Mouse (Mus musculus) cerebellum, adult 9-11 months (tissue): Measurements from ENCODE around the gene Mocs2.

Experiments used
- DNase-seq: peaks from one replicate; pipeline ENCODE4 v3.0.0; 2022

Gene Mocs2

DNA sequence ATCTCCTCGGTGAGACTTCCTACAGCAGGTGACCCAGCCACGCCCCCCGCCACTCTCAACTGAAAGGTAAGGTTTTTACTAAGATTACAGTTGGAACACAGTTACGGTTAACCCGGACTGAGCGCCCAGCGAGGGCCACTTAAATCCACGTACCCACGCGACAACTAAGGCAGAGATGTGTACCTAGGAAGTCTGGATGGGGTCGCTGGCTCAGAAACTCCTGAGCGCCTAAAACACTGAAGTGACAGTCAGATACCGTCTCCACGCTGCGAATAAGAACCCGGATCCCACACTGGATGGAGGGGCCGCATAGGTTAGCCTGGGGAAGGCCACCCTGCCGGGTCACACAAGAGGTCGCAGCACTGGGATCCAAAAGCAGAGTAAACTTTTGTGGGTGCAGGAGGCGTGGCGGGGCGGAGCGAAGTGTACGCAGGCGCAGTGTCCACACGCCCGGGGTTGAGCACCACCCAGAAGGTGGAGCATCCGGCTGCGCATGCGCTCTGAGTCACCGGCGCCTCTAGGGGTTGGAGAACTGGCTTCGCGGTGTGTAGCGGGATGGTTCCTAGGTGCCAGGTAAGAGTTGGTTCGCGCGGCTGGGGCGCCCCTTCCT, at the start of gene Mocs2:
Mocs2 (plus strand) TSS at position 486 of the 610 bp plus-strand sequence.
- DNase-seq, result peak; percentile 90

DNA sequence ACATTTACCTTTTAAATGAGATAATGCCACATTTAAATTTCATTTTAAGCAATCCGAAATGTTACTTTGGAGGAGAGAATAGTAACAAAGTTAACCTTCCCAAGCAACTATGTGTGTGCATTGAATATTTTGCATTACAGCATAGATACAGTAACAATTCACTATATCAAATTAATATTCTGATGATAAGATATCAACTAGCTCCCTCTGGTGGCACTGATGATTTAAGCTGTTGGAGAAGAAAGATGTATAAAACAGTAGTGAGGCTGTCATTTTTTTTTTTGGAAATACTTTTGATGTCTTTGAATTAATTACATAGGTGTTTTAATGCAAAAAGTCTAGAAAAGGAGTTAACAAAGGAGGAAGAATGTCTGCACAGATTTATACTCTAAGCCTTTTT, 26.5 kb upstream of the Mocs2 start:
- no peak for DNase-seq

DNA sequence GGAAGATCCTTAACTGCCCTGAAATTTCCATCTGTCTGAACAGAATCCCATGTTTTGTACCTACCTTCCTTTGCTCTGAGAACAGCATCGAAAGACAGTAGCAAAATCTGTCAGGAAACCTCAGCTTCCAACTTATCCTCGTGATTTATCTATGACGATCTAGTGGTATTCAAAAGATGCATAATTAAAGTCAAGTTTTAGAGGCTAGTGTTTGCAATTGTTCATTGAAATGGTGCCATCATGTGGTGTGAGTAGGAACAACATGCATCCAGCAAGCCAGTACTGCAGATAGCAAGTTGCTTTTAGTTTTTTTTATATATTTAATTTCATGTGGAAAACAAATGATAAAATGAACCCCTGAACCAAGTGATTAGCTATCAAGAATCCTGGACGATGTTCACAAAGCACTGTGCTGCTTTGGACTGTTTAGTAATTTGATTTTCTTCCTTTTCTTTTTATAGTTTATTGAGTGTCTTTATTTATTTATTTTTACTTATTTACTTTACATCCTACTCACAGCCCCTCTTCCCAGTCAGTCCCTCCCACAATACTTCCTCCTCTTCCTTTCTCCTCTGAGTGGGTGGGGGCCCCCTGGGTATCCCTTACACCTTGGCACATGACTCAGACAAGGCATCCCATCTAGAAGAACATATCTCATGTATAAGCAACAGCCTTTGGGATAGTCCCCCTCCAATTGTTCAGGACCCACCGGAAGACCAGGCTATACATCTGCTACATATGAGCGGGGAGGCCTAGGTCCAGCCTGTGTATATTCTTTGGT, 24.6 kb upstream of the Mocs2 start:
- peak; percentile 24 for DNase-seq

DNA sequence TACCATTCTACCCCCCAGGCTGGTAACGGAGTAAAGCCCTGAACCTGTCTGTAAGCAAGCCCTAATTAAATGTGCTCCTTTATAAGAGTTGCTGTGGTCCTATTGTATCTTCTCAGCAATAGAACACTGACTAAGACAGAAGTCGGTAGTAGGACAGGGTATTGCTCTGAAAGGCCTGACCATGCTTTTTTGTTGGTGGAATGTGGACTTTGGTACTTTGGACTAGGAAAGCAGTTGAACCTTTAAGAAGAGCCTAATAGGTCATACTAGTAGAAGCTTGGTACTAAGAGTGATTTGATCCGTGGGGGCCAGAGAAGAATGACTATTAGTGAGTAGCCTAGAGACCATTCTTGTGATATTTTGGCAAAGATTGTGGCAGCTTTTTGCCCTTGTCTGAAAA, 16.2 kb upstream of the Mocs2 start:
- DNase-seq, result no peak

DNA sequence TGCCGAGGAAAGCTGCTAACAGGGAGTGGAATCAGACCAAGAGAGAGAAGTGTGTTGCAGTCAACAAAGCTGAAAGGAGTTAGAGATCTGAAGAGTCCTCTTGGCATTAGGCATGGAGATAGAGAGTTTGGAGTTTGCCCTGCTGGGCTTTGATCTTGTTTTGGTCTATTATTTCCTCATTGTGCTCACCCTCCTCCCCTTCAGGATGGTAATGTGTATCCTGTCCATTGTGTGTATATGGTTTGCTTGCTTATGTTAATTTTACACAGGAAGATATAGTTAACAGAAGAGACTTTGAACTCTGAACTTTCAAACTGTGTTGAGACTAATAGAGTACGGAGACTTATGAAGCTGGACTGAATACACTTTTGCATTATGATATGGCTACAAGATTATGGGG, 15.1 kb upstream of the Mocs2 start:
- DNase-seq, result no peak

DNA sequence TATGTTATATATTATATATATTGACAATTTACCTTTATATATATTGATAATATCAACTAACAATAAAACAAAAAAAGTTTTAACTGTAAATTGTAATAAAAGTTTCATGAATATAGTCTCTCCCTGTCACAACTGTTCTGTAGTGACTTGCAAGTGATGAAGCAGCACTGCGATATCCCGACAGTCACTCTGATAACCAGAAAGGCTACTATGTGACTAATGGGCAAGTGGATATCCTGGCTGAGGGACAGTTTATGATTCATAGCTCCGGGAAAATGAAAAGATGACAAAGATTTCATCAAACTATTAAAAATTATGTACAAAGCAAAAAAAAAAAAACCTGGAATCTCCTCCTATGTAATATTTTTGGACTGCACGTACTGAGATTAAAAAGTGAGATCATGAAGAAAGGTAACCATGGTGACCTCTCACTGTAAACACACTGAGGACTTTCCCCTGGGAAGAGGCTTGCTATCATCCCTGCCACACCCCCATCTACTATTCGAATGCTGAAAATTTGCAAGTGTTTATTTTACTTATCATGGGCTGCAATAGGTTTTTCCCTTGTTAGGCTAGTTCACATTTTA, 8.3 kb upstream of the Mocs2 start:
- no peak for DNase-seq

DNA sequence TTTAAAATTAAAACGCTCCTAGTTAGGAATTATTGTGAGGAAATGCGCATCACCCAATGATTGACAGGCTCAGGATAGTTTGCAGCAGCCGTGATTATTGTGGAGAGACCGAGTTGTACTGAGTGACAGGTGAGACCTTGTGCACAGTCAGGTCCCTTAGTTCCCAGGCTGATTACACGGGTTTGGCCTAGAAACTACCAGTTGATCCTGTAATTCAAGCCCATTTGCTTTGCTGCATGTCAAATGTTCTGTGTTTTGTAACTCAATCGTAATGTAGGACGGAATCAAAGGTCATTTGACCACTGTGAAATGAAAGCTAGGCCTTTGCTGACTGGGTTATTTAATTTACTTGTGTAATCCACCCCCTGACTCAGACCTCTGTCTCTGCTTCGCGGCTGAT, 477 bp downstream of the Mocs2 start:
- peak; percentile 24 for DNase-seq

DNA sequence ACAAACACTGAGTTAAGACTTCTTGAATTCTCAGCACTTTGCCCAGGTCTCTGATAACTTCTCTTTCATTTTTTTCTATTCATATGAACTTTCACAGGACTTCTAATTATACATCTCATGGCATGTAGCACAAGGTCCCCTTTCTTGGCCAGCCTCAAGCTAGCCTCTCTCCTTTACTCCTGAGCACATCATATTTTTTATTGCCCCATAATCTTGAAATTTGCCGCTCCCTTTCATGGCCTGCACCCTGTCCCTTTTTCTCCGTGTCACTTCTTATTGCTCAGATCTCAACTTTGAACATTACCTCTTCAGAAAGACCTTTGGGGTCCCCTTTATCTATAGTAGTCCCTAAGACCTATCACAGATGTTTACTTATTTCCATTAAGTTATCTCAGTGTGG, 4.8 kb downstream of the Mocs2 start:
- DNase-seq, result no peak

DNA sequence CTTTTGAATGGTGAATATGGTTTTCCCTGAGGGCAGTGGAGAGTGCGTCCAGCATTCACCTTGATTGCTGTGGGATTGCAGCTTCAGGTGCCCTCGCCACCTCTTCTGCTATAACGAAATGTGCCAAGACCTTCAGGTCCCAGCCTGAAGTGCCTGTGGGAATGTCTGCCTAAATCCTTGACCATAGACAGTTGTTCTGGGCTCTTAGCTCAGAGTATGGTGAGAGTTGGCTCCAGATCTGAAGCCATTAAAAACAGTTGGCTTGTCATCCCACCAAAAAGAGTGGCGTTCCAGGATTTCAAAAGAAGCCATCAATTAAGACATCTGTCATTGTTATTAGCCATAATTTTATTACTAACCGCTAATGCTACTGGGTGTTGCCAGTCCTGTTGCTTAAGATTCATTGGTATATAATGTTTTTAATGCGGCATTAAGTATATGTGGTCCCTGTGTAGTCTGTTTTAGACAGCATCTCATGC, 7.4 kb downstream of the Mocs2 start:
- no peak for DNase-seq

DNA sequence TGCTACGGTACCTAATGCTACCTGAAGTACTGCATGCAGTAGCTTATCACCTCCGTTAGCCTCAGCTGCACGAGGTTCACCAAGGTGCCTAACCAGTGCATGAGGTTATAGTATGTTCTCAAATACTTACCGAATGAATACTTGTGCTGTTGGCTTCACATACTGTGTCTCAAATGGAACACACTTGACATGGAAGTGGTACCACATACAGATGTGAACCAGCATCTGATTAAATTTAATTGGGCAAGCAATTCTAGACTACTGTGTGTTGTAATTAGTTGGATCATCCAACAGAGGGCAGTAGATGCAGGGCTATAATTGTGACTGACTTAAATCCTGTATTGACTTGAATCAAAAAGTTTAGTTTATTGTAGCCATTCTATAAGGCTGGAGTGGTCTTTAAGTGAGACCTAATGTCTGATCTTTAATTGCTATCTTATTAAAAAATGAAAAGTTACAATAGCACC, 13.4 kb downstream of the Mocs2 start:
- no peak for DNase-seq

DNA sequence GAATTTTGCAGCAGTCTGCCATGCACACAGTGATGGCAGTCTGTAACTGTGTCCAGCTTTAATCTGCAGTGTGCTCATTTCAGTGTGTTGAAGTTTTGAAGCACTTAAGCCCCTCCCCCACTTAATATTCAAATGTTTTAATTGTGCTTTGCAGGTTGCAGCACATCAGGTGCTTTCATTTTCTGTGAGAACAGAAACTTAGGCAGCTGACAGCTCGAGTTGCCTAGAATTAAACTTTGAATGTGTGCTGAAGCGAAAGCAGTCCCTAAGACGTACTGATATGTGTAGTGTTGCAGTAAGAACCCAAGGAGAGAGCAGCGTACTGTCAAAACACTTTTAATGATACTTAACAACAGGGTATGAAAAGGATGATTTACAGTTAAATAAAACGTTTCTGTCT, 14.7 kb downstream of the Mocs2 start:
- no peak for DNase-seq

DNA sequence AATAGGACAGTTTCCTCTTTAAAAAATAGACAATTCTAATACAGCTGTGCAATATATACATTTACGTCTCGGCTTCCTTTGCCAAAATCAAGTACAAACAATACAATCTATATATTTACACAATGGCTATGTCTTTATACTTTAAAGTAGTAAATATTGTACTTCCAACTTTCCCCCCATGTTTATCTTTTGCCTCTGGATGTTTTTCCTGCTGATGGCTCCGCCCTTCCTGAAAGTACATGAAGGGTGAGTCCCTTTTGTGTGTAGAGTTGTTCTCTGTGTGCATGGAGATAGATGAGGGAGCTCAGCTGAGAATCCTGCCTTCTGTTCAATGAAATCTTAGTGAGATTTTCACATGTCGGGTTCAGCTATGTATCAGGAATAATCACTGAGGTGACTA, 15.3 kb downstream of the Mocs2 start:
- DNase-seq, result no peak

DNA sequence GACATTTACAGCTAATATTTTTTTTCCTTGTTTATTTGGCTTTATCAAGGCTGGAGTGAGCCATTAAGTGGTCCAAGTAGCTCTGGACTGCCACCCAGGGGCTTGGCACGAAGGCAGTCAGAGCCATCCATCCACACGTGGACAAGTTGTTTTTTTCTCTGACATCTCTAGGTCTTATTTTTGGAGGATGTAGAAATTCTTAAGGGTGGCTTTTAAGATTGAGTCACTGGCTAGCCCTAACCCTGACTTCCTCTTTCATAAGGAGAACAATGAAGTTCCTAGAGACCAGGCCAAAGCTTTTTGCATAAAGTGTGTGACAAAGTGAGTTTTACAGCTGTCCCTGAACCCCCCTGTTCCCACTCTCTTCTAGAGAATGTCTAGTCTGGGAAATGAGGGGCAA, 16.5 kb downstream of the Mocs2 start:
- DNase-seq, result no peak

DNA sequence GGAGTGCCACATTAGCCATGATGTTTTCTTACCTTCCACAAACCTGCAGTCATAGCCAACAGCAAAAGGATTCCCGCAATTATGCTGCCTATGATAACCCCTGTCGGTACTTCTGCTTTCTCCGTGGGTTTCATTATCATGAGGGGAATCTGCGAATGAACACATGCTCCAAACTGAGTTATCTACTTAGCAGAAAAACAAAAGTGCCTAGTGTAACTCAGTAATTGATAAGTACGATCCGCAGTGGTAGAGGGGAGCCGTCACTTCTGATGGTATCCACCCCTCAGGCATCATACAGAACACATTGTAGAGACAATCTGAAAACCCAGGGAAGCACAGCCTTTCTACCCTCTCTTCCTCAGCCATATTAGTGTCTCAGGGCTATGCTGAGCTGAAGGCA, 19.0 kb downstream of the Mocs2 start:
- DNase-seq, result no peak

DNA sequence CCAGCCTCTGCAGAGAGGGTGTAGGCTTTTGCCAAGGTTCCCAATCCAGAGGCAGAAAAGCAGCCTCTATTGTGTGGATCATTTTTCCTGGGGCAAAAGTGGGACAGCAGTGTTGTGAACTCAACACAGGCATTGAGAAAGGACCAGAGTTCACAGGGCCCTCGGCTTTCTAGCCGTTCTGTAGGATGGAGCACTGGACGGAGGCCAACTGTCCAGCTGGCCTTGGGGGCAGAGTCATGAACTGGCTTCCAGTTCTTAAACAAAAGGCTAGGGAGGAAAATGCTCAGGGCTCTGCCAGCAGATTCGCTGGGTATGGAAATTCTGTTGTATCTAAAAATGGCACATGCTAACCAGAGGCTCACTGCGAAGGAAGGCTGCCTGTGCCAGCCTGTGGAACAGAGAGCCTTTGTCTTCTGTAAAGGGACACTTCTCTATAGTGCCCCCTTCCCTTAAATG, 20.5 kb downstream of the Mocs2 start:
- DNase-seq, result peak; percentile 91

DNA sequence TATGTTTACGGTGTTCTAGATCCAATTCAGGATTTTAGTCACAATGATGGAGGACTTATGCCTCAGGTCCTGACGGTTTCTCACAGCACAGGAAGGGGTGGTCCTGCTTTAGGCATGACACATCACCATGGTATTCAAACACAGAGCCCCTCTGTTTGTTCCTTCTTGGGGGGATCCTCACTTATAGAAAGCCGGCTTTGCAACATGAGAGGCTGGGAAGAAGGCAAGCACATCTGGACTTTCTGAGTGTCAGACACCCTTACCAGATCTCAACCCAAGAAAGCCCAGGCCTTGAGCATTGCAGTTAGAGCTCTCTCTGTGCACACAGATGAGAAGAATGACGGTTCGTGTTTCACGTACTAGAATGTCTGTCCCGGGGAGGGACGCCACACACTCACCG, 21.1 kb downstream of the Mocs2 start:
- DNase-seq, result no peak

DNA sequence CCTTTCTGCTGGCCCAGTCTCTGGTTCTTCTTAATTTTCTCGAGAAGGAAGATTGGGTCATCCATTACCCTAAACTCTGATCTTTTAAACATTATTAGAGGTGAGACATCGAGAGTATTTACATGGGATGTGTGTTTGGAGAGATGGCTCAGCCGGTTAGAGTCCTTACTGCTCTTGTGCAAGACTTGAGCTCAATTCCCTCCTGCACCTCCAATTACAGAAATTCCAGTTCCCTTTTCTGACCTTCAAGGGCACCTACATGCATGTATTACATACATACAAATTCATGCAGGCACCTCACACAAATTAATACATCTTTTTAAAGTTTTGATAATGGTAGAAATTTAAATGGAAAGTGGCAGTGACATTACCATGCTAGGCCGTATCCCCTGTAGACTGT, 22.5 kb downstream of the Mocs2 start:
- no peak for DNase-seq

DNA sequence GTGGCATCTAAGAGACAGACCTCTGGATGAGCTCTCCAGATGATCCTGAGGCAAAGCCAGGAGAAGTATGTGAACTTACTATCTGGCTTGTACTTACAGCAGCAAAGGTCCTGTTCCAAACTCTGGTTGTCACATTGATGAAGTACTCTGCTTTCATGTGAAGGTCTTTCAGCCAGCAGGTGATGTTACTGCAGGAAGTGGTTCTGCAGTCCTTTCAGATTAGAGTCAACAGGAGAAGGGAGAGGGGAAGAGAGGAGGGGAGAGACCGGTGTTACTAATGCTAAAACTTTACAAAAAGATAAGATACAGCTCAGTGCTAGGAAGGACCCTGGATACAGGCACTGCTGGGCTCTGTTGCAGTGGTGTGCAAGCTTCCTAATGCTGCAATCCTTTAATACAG, 25.3 kb downstream of the Mocs2 start:
- DNase-seq, result no peak

DNA sequence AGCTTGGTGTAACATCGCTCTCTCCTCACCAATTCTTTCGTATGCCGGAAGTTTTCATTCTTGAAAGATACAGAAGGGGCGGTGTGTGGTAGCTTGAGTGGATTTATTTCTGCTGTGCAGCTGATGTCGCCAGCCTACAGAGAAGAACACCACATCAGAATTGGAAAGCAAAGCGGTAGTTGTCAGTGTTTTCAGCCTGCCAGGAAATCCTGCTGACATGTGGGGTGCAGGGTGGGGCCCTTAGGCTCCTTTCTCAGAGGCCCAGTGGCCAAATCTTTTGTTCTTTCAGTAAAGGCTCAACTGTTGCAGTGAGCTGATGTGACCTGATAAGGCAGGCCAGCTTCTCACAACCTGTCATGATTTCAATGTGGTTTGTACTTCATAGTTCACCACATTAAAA, 27.8 kb downstream of the Mocs2 start:
- no peak for DNase-seq

DNA sequence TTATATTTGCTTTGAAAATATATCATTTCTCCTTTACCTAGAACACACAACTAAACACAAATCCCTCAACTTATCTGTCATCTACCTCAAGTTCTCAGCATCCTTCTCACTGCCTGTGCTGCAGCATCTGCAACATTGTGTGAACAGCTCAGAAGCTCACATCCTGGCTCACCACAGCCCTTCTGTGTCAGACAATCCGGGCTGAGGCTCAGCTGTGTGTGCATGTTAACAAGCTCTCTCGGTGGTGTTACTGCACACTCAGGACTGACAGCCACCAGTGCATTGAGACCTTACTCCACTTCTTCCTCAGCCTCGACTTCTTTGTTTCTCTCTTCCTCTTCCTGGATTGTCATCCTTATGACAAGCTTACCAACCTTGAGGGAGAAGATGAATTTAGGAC, 30.9 kb downstream of the Mocs2 start:
- no peak for DNase-seq

DNA sequence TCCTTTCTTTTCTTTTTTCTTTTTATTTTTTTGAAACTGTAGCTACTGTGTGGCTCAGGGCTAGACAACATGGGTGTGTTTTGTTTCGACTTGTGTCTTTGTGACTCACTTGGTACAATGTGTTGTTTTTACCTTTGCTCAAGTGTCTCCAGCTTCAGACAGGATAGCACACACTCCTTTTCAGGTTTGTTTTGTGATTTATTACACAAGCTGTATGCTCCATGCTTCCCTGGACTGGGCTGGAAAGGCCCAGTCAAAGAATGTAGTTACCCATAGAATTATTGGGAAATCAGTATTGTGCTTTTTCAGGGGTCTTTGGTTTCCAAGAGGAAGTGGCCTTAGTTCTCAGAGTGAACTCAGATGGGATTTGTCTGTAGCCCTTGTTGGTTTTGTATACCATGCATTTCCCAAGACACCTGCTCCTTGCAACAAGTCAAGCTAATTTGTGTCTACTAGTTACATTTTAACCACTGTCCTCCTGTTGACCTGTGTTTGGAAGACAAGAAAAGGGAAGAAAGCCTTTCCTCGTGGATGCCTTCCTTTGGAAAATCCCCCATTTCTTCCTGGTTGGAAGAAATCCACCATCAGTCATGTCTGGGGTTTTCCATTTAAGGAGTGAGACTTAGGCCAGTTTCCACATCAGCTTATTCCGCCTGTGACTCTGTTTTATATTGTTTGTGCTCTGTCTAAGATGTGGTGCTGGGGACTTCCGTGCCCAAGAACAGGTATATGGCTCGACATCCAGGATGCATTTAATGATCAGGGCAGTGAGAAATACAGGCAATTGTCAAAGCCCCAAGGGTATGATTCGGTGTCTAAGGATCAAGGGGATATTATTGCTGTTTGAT, 34.5 kb downstream of the Mocs2 start:
- DNase-seq, result no peak

DNA sequence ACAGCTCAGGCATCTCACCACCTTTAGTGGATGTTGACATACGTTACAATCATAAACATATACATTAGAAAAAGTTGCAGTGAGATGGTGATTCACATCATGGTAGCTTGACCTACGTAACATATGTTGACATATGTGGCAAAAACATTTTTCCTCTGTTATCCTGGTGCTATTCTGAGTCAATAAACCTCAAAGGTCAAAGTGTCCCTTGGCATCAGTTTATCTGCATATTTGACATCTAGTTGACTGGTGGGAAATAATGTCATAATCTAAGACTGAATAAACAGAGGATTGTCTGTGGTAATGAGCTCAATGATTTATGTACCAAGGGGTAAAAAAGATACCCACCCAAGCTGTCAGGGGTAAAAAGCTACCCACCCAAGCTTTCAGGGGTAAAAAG, 35.1 kb downstream of the Mocs2 start:
- no peak for DNase-seq

DNA sequence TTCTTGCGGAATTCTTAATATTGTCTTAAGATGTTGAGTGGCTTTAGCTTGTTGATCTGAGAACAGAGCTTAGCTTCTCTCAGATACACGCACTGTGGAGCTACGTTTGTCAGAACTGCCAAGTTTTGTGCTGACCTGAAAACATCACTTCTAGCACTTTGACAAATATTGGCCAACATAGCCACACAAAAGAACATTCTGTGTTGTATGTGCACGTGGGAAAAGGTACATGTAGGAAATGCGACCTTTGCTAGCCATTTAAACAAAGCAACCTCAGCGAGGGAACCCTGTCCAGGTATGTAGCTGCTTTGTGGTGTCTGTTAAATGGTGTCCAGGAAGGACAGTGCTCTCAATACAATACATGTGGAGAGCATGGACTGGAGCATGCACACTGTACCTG, 36.0 kb downstream of the Mocs2 start:
- DNase-seq, result no peak
